Mouse (Mus musculus): Measurements from ENCODE around the gene Svop. TPM values are rescaled to one million over a fixed set of nuclear protein-coding genes. Genes with fewer than 3 reads are reported as not detected.
A peak's percentile ranks its signal among the peaks of the same experiment; 100 is the strongest.

The Svop gene
- polyA plus RNA-seq, 1 experiment from 2014 or later, result 1.2 TPM

DNA sequence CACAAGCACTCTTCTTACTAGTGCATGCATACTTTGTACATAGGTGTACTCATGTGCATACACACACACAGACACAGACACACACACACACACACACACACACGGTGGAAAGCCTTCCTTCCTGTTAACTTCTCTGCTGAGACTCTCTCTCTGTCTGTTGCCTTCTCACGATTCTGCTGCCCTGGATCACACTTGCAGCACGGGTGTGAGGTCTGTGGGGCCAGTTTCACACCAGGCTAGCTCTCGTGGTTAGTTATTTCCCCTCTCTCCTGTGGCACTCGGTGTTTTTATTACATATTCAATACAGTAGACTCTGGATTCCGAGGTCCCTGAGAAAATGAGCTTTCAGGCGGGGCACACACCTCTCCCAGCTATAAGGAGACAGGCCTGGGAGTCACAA, 25.2 kb upstream of the Svop start:
- Histone ChIP-seq H3K36me3 (ENCODE audit: control insufficient read depth, insufficient read depth, low read length) (peaks cover 12% of the 10 kb centered on the region), H3K4me2 (replicated peaks; ENCODE audit: low read depth) (no peak overlapping the region), H3K4me1 (replicated peaks; ENCODE audit: control insufficient read depth, insufficient read depth) (no peaks in the 10 kb centered on the region), H3K9me3 (ENCODE audit: control insufficient read depth, low read length) (no peaks in the 10 kb centered on the region), H3K9ac (ENCODE audit: low read length) (no peak overlapping the region), H3K27ac (replicated peaks) (no peak overlapping the region), H3K27me3 (ENCODE audit: control insufficient read depth, insufficient read depth, low read length) (no peaks in the 10 kb centered on the region), H3K4me3 (ENCODE audit: low read depth, low read length) (no peak overlapping the region)
- TF ChIP-seq CTCF (IDR thresholded peaks at IDR 0.05; ENCODE audit: low read depth) (no peak), EP300 (optimal IDR thresholded peaks at IDR 0.05) (no peak)
- WGBS, result 80% methylated on average over 7 of the region's 7 CpGs
- ATAC-seq (ENCODE audit: low FRiP score, low TSS enrichment) (no peak), DNase-seq (ENCODE audit: low spot score) (no peak)

GRCm38 (mm10) chr5:114115030-114115429, 23.7 kb upstream of the Svop start:
- Histone ChIP-seq H3K9ac (ENCODE audit: low read length) (no peak overlapping the region), H3K4me1 (replicated peaks; ENCODE audit: control insufficient read depth, insufficient read depth) (no peaks in the 10 kb centered on the region), H3K27ac (replicated peaks) (no peak overlapping the region), H3K36me3 (ENCODE audit: control insufficient read depth, insufficient read depth, low read length) (peaks cover 12% of the 10 kb centered on the region), H3K27me3 (ENCODE audit: control insufficient read depth, insufficient read depth, low read length) (no peaks in the 10 kb centered on the region), H3K9me3 (ENCODE audit: control insufficient read depth, low read length) (no peaks in the 10 kb centered on the region), H3K4me3 (ENCODE audit: low read depth, low read length) (no peak overlapping the region), H3K4me2 (replicated peaks; ENCODE audit: low read depth) (no peak overlapping the region)
- TF ChIP-seq EP300 (optimal IDR thresholded peaks at IDR 0.05) (no peak), CTCF (IDR thresholded peaks at IDR 0.05; ENCODE audit: low read depth) (no peak)
- 76% methylated on average over 5 of the region's 5 CpGs for WGBS
- ATAC-seq (ENCODE audit: low FRiP score, low TSS enrichment) (no peak), DNase-seq (ENCODE audit: low spot score) (no peak)

DNA sequence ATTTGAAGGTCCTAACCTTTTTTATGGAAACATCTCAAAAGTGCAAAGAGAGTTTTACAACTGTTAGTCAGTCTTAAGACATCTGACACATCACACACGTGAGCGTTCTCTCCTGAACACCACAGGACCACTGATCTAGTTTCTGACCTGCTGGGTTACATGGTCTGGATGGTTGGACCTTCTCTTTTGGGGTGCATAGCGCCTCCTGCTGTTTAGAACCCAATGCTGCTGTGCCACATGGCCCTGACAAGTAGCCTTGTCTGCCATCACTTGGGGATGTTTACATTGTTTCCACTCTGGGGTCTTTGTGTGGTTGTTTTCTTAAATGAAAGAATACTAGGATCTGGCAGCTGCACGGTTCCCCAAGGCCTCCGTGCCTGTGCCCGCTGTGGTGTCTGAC, 22.0 kb upstream of the Svop start:
- no peak overlapping the region for H3K4me3 ChIP-seq (ENCODE audit: low read depth, low read length)
- WGBS, result 88% methylated on average over 6 of the region's 6 CpGs
- H3K4me2 ChIP-seq (replicated peaks; ENCODE audit: low read depth), result no peak overlapping the region
- DNase-seq (ENCODE audit: low spot score) (no peak), ATAC-seq (ENCODE audit: low FRiP score, low TSS enrichment) (no peak)
- no peaks in the 10 kb centered on the region for H3K27me3 ChIP-seq (ENCODE audit: control insufficient read depth, insufficient read depth, low read length)
- peaks cover 27% of the 10 kb centered on the region for H3K36me3 ChIP-seq (ENCODE audit: control insufficient read depth, insufficient read depth, low read length)
- no peak overlapping the region for H3K27ac ChIP-seq (replicated peaks)
- H3K4me1 ChIP-seq (replicated peaks; ENCODE audit: control insufficient read depth, insufficient read depth), result no peaks in the 10 kb centered on the region
- no peaks in the 10 kb centered on the region for H3K9me3 ChIP-seq (ENCODE audit: control insufficient read depth, low read length)
- H3K9ac ChIP-seq (ENCODE audit: low read length), result no peak overlapping the region
- TF ChIP-seq CTCF (IDR thresholded peaks at IDR 0.05; ENCODE audit: low read depth), result peak; percentile 41
- TF ChIP-seq EP300 (optimal IDR thresholded peaks at IDR 0.05), result no peak

DNA sequence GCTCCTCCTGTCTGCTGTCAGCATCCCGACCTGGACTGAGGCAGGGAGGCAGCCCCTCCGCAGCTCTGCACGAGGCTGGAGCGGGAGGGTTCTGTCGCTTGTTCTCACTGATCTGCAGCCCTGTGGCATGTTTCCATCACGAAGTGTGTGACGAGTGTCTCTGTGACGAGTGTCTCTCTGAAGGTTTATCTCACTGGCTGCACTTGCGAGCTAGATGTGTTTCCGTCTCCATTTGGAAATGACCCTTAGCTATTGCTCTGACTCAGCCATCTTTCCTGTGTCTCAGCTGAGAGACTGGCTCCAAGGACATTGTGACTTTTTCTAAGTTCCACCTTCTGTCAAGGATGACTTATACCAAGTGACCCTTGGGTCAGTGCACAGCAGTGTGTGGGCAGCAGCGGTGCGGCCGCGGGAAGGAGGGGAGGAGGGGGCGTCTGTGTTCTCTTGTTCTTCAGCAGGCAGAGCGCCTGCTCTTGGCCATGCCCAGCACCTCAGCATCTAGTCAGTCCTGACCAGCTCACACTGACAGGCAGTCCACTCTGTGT, 15.1 kb upstream of the Svop start:
- H3K4me3 ChIP-seq (ENCODE audit: low read depth, low read length), result no peak overlapping the region
- 77% methylated on average over 16 of the region's 16 CpGs for WGBS
- peaks cover 24% of the 10 kb centered on the region for H3K36me3 ChIP-seq (ENCODE audit: control insufficient read depth, insufficient read depth, low read length)
- ATAC-seq (ENCODE audit: low FRiP score, low TSS enrichment) (no peak), DNase-seq (ENCODE audit: low spot score) (no peak)
- H3K27me3 ChIP-seq (ENCODE audit: control insufficient read depth, insufficient read depth, low read length), result no peaks in the 10 kb centered on the region
- H3K9ac ChIP-seq (ENCODE audit: low read length), result no peak overlapping the region
- no peak overlapping the region for H3K4me2 ChIP-seq (replicated peaks; ENCODE audit: low read depth)
- TF ChIP-seq CTCF (IDR thresholded peaks at IDR 0.05; ENCODE audit: low read depth) (no peak), EP300 (optimal IDR thresholded peaks at IDR 0.05) (no peak)
- H3K4me1 ChIP-seq (replicated peaks; ENCODE audit: control insufficient read depth, insufficient read depth), result no peaks in the 10 kb centered on the region
- H3K9me3 ChIP-seq (ENCODE audit: control insufficient read depth, low read length), result no peaks in the 10 kb centered on the region
- no peak overlapping the region for H3K27ac ChIP-seq (replicated peaks)

DNA sequence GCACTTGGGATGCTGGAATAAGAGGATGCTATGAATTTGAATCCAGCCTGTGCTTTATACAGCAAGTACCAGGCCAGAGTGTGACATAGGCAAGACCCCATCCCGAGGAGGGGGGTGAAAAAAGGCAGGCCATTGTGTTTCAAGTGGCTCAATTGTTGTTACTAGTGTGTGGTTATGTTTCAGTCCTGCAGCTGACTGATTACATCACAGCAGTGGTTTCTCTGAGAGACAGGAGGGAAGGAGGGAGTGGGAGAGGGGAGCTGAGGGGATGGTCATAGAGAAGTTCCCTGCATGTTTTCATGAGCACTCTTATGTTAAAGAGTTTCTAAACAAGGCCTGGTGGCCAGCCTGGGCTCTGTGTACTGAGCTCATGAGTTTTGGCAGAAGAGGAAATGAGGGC, 11.4 kb upstream of the Svop start:
- no peak for DNase-seq (ENCODE audit: low spot score)
- H3K4me1 ChIP-seq (replicated peaks; ENCODE audit: control insufficient read depth, insufficient read depth), result 0 out of 2 replicates have a peak, but pooled peaks cover 3% of the 10 kb centered on the region
- TF ChIP-seq CTCF (IDR thresholded peaks at IDR 0.05; ENCODE audit: low read depth), result no peak
- no peak for TF ChIP-seq EP300 (optimal IDR thresholded peaks at IDR 0.05)
- no peaks in the 10 kb centered on the region for H3K27me3 ChIP-seq (ENCODE audit: control insufficient read depth, insufficient read depth, low read length)
- H3K4me3 ChIP-seq (ENCODE audit: low read depth, low read length), result no peak overlapping the region
- ATAC-seq (ENCODE audit: low FRiP score, low TSS enrichment), result no peak
- no peak overlapping the region for H3K4me2 ChIP-seq (replicated peaks; ENCODE audit: low read depth)
- no peaks in the 10 kb centered on the region for H3K9me3 ChIP-seq (ENCODE audit: control insufficient read depth, low read length)
- no peak overlapping the region for H3K27ac ChIP-seq (replicated peaks)
- 83% methylated on average over 1 of the region's 1 CpGs for WGBS
- no peak overlapping the region for H3K9ac ChIP-seq (ENCODE audit: low read length)
- H3K36me3 ChIP-seq (ENCODE audit: control insufficient read depth, insufficient read depth, low read length), result 0 out of 2 replicates have a peak, but pooled peaks cover 3% of the 10 kb centered on the region

- 82% methylated on average over 4 of the region's 4 CpGs for WGBS
- Histone ChIP-seq H3K4me2 (replicated peaks; ENCODE audit: low read depth) (no peak overlapping the region), H3K27ac (replicated peaks) (no peak overlapping the region), H3K27me3 (ENCODE audit: control insufficient read depth, insufficient read depth, low read length) (no peaks in the 10 kb centered on the region), H3K36me3 (ENCODE audit: control insufficient read depth, insufficient read depth, low read length) (0 out of 2 replicates have a peak, but pooled peaks cover 3% of the 10 kb centered on the region), H3K9me3 (ENCODE audit: control insufficient read depth, low read length) (no peaks in the 10 kb centered on the region), H3K4me3 (ENCODE audit: low read depth, low read length) (no peak overlapping the region), H3K4me1 (replicated peaks; ENCODE audit: control insufficient read depth, insufficient read depth) (0 out of 2 replicates have a peak, but pooled peaks cover 3% of the 10 kb centered on the region), H3K9ac (ENCODE audit: low read length) (no peak overlapping the region)
- DNase-seq (ENCODE audit: low spot score), result no peak
- no peak for ATAC-seq (ENCODE audit: low FRiP score, low TSS enrichment)
- no peak for TF ChIP-seq EP300 (optimal IDR thresholded peaks at IDR 0.05)
- TF ChIP-seq CTCF (IDR thresholded peaks at IDR 0.05; ENCODE audit: low read depth), result no peak
Observed at GRCm38 (mm10) chr5:114101873-114102272, 10.5 kb upstream of the Svop start.
